Mouse (Mus musculus) erythroid progenitor cell, adult 5-6 weeks (primary cell): ENCODE results near the gene Gtf2h5. TPM values are rescaled to one million over a fixed set of nuclear protein-coding genes. Genes with fewer than 3 reads are reported as not detected.

Experiments used
- ATAC-seq: replicated peaks from 2 replicates; pipeline ENCODE4 v1.8.0; 2016; ENCODE audit warnings: moderate number of reproducible peaks, mild to moderate bottlenecking, moderate TSS enrichment, inconsistent platforms; ENCODE audit not compliant: poor library complexity, low FRiP score, severe bottlenecking
- total RNA-seq, 2 experiments: library from RNA; stranded (forward) in 1 of 2; stranded (reverse) in 1 of 2; fragments of 150-400 nt in 1 of 2; fragments of 186-747, 209-891 nt in 1 of 2; gene quantifications; 2 replicates each; pipeline versions ENCODE4 v1.2.3 to v1.2.4; 2015 to 2017; ENCODE audit warnings: low replicate concordance in 2 of 2

Gene Gtf2h5
- total RNA-seq (2015; ENCODE audit: low replicate concordance) (29.6 and 29.8 TPM in 2 replicates), total RNA-seq (2017; ENCODE audit: low replicate concordance) (26.8 and 35.8 TPM in 2 replicates)

- peak; percentile 94 for ATAC-seq
These were observed at the start of gene Gtf2h5, which contains the start of gene Serac1 for GRCm38 (mm10) chr17:6079287-6080122. Gtf2h5 (plus strand) TSS chr17:6079786. Serac1 (minus strand) TSS chr17:6079741.

GRCm38 (mm10) chr17:6035661-6036060, 43.9 kb upstream of the Gtf2h5 start:
- ATAC-seq, result no peak

- ATAC-seq, result no peak
These were observed 43.1 kb upstream of the Gtf2h5 start for GRCm38 (mm10) chr17:6036458-6036857.

- no peak for ATAC-seq
These were observed 42.7 kb upstream of the Gtf2h5 start for GRCm38 (mm10) chr17:6036872-6037271.

- ATAC-seq, result no peak
These were observed 42.1 kb upstream of the Gtf2h5 start for GRCm38 (mm10) chr17:6037507-6037906.

- ATAC-seq, result no peak
These were observed 26.8 kb upstream of the Gtf2h5 start for GRCm38 (mm10) chr17:6052801-6053200.

GRCm38 (mm10) chr17:6054934-6055355, 24.6 kb upstream of the Gtf2h5 start:
- ATAC-seq, result peak; percentile 59

- ATAC-seq, result no peak
These were observed 16.8 kb upstream of the Gtf2h5 start for GRCm38 (mm10) chr17:6062793-6063192.

GRCm38 (mm10) chr17:6063532-6063931, 16.1 kb upstream of the Gtf2h5 start:
- no peak for ATAC-seq

GRCm38 (mm10) chr17:6066021-6066420, 13.6 kb upstream of the Gtf2h5 start:
- ATAC-seq, result no peak

GRCm38 (mm10) chr17:6067613-6068012, 12.0 kb upstream of the Gtf2h5 start:
- ATAC-seq, result no peak

- ATAC-seq, result no peak
These were observed 9.7 kb upstream of the Gtf2h5 start for GRCm38 (mm10) chr17:6069866-6070265.

GRCm38 (mm10) chr17:6073405-6073804, 6.2 kb upstream of the Gtf2h5 start:
- no peak for ATAC-seq

GRCm38 (mm10) chr17:6083323-6083890, 3.8 kb downstream of the Gtf2h5 start:
- ATAC-seq, result no peak

- ATAC-seq, result no peak
These were observed 12.0 kb downstream of the Gtf2h5 start for GRCm38 (mm10) chr17:6091604-6092003.

GRCm38 (mm10) chr17:6095579-6095978, 16.0 kb downstream of the Gtf2h5 start:
- no peak for ATAC-seq

- ATAC-seq, result no peak
These were observed 18.3 kb downstream of the Gtf2h5 start for GRCm38 (mm10) chr17:6097884-6098283.

GRCm38 (mm10) chr17:6102287-6102686, 22.7 kb downstream of the Gtf2h5 start:
- ATAC-seq, result no peak

GRCm38 (mm10) chr17:6103566-6103965, 24.0 kb downstream of the Gtf2h5 start:
- ATAC-seq, result no peak

GRCm38 (mm10) chr17:6106361-6107014, 26.9 kb downstream of the Gtf2h5 start, which contains the start of gene Tulp4:
Tulp4 (plus strand) TSS chr17:6106437.
- peak; percentile 66 for ATAC-seq
